Mouse (Mus musculus): ENCODE data around the gene Rab31. TPM values are rescaled to one million over a fixed set of nuclear protein-coding genes. Genes with fewer than 3 reads are reported as not detected.
A peak's percentile ranks its signal among the peaks of the same experiment; 100 is the strongest.

Rab31 gene
- polyA plus RNA-seq, 1 experiment from 2014 or later, result 23.5 TPM

GRCm38 (mm10) chr17:65701797-65702566, 70.6 kb downstream of the Rab31 start:
- peak overlapping the region; percentile 70 for H3K27ac ChIP-seq (replicated peaks)
- ATAC-seq (ENCODE audit: low FRiP score, low TSS enrichment), result peak; percentile 49; the same call in 1 of the 2 replicates
- 0 out of 2 replicates have a peak, but pooled peaks cover 2% of the 10 kb centered on the region for H3K4me1 ChIP-seq (replicated peaks; ENCODE audit: control insufficient read depth, insufficient read depth)
- 31% methylated on average over 13 of the region's 13 CpGs for WGBS
- H3K27me3 ChIP-seq (ENCODE audit: control insufficient read depth, insufficient read depth, low read length), result no peaks in the 10 kb centered on the region
- H3K9ac ChIP-seq (ENCODE audit: low read length), result no peak overlapping the region
- no peak overlapping the region for H3K4me3 ChIP-seq (ENCODE audit: low read depth, low read length)
- no peaks in the 10 kb centered on the region for H3K36me3 ChIP-seq (ENCODE audit: control insufficient read depth, insufficient read depth, low read length)
- DNase-seq (ENCODE audit: low spot score), result peak; percentile 28
- H3K4me2 ChIP-seq (replicated peaks; ENCODE audit: low read depth), result peak overlapping the region; percentile 9; the same call in 1 of the 2 replicates
- H3K9me3 ChIP-seq (ENCODE audit: control insufficient read depth, low read length), result no peaks in the 10 kb centered on the region
- TF ChIP-seq CTCF (IDR thresholded peaks at IDR 0.05; ENCODE audit: low read depth) (no peak), EP300 (optimal IDR thresholded peaks at IDR 0.05) (no peak)

GRCm38 (mm10) chr17:65701356-65701755, 71.2 kb downstream of the Rab31 start:
- Histone ChIP-seq H3K9me3 (ENCODE audit: control insufficient read depth, low read length) (no peaks in the 10 kb centered on the region), H3K27ac (replicated peaks) (peak overlapping the region; percentile 70), H3K4me2 (replicated peaks; ENCODE audit: low read depth) (peak overlapping the region; percentile 9; the same call in 1 of the 2 replicates), H3K27me3 (ENCODE audit: control insufficient read depth, insufficient read depth, low read length) (no peaks in the 10 kb centered on the region), H3K4me1 (replicated peaks; ENCODE audit: control insufficient read depth, insufficient read depth) (0 out of 2 replicates have a peak, but pooled peaks cover 2% of the 10 kb centered on the region), H3K4me3 (ENCODE audit: low read depth, low read length) (no peak overlapping the region), H3K36me3 (ENCODE audit: control insufficient read depth, insufficient read depth, low read length) (no peaks in the 10 kb centered on the region), H3K9ac (ENCODE audit: low read length) (no peak overlapping the region)
- ATAC-seq (ENCODE audit: low FRiP score, low TSS enrichment), result no peak
- TF ChIP-seq EP300 (optimal IDR thresholded peaks at IDR 0.05), result no peak
- TF ChIP-seq CTCF (IDR thresholded peaks at IDR 0.05; ENCODE audit: low read depth), result no peak
- WGBS, result 68% methylated on average over 8 of the region's 8 CpGs
- DNase-seq (ENCODE audit: low spot score), result peak; percentile 10

GRCm38 (mm10) chr17:65700060-65700459, 72.5 kb downstream of the Rab31 start:
- Histone ChIP-seq H3K9ac (ENCODE audit: low read length) (no peak overlapping the region), H3K9me3 (ENCODE audit: control insufficient read depth, low read length) (no peaks in the 10 kb centered on the region), H3K4me1 (replicated peaks; ENCODE audit: control insufficient read depth, insufficient read depth) (0 out of 2 replicates have a peak, but pooled peaks cover 2% of the 10 kb centered on the region), H3K27me3 (ENCODE audit: control insufficient read depth, insufficient read depth, low read length) (no peaks in the 10 kb centered on the region), H3K27ac (replicated peaks) (no peak overlapping the region), H3K36me3 (ENCODE audit: control insufficient read depth, insufficient read depth, low read length) (no peaks in the 10 kb centered on the region), H3K4me3 (ENCODE audit: low read depth, low read length) (no peak overlapping the region), H3K4me2 (replicated peaks; ENCODE audit: low read depth) (no peak overlapping the region)
- 85% methylated on average over 4 of the region's 4 CpGs for WGBS
- no peak for ATAC-seq (ENCODE audit: low FRiP score, low TSS enrichment)
- TF ChIP-seq EP300 (optimal IDR thresholded peaks at IDR 0.05) (no peak), CTCF (IDR thresholded peaks at IDR 0.05; ENCODE audit: low read depth) (no peak)
- DNase-seq (ENCODE audit: low spot score), result no peak

- Histone ChIP-seq H3K9me3 (ENCODE audit: control insufficient read depth, low read length) (no peaks in the 10 kb centered on the region), H3K27me3 (ENCODE audit: control insufficient read depth, insufficient read depth, low read length) (no peaks in the 10 kb centered on the region), H3K27ac (replicated peaks) (no peak overlapping the region), H3K36me3 (ENCODE audit: control insufficient read depth, insufficient read depth, low read length) (no peaks in the 10 kb centered on the region), H3K4me3 (ENCODE audit: low read depth, low read length) (no peak overlapping the region), H3K9ac (ENCODE audit: low read length) (no peak overlapping the region), H3K4me2 (replicated peaks; ENCODE audit: low read depth) (no peak overlapping the region), H3K4me1 (replicated peaks; ENCODE audit: control insufficient read depth, insufficient read depth) (0 out of 2 replicates have a peak, but pooled peaks cover 2% of the 10 kb centered on the region)
- TF ChIP-seq EP300 (optimal IDR thresholded peaks at IDR 0.05) (no peak), CTCF (IDR thresholded peaks at IDR 0.05; ENCODE audit: low read depth) (no peak)
- ATAC-seq (ENCODE audit: low FRiP score, low TSS enrichment), result no peak
- 74% methylated on average over 12 of the region's 12 CpGs for WGBS
- peak; percentile 6 for DNase-seq (ENCODE audit: low spot score)
Observed at GRCm38 (mm10) chr17:65697791-65698463, 74.6 kb downstream of the Rab31 start.

- DNase-seq (ENCODE audit: low spot score) (peak; percentile 5), ATAC-seq (ENCODE audit: low FRiP score, low TSS enrichment) (no peak)
- Histone ChIP-seq H3K4me3 (ENCODE audit: low read depth, low read length) (no peak overlapping the region), H3K9me3 (ENCODE audit: control insufficient read depth, low read length) (no peaks in the 10 kb centered on the region), H3K4me1 (replicated peaks; ENCODE audit: control insufficient read depth, insufficient read depth) (0 out of 2 replicates have a peak, but pooled peaks cover 2% of the 10 kb centered on the region), H3K4me2 (replicated peaks; ENCODE audit: low read depth) (no peak overlapping the region), H3K27me3 (ENCODE audit: control insufficient read depth, insufficient read depth, low read length) (no peaks in the 10 kb centered on the region), H3K9ac (ENCODE audit: low read length) (no peak overlapping the region), H3K36me3 (ENCODE audit: control insufficient read depth, insufficient read depth, low read length) (no peaks in the 10 kb centered on the region), H3K27ac (replicated peaks) (no peak overlapping the region)
- no peak for TF ChIP-seq CTCF (IDR thresholded peaks at IDR 0.05; ENCODE audit: low read depth)
- TF ChIP-seq EP300 (optimal IDR thresholded peaks at IDR 0.05), result no peak
- WGBS, result 93% methylated on average over 13 of the region's 13 CpGs
Observed at GRCm38 (mm10) chr17:65696939-65697338, 75.6 kb downstream of the Rab31 start.

Measured in stomach, postnatal 0 days (tissue).